ENCODE assay signal across 10 mouse cellular contexts in genomic region chr16:96091515-96092504, GRCm38 (mm10). TPM values are rescaled to one million over a fixed set of nuclear protein-coding genes. Genes with fewer than 3 reads are reported as not detected.
DNase-seq lines count a peak whose midpoint lies in the region; ATAC-seq and TF ChIP-seq lines count a peak whose summit lies in the region.
"Had no signal": no experiment of that assay in that cellular context is flagged by ENCODE, and none has a peak within 500 bp of the region (broad histone marks: within the 10 kb centered on the region; RNA-seq: fewer than 3 reads in every experiment).

No protein-coding gene starts in this region.

- no peaks in the 10 kb centered on the region for H3K9me3 ChIP-seq in limb, embryonic 13.5 days
- H3K9me3 ChIP-seq in limb, embryonic 10.5 days (replicated peaks) = no peaks in the 10 kb centered on the region

- no peaks in the 10 kb centered on the region for H3K4me1 ChIP-seq in limb, embryonic 13.5 days
- peaks cover 7% of the 10 kb centered on the region for H3K4me1 ChIP-seq in limb, embryonic 10.5 days
- peaks cover 1% of the 10 kb centered on the region; the same call in 1 of the 2 replicates for H3K4me1 ChIP-seq in heart, adult 2 months (ENCODE audit: control insufficient read depth, insufficient read depth, low read length)
- H3K4me1 ChIP-seq in thymus, adult 2 months (replicated peaks; ENCODE audit: control insufficient read depth, insufficient read depth, low read length) = peaks cover 18% of the 10 kb centered on the region

- H3K9ac ChIP-seq in limb, embryonic 13.5 days = peak overlapping the region; percentile 19; the same call in 1 of the 2 replicates
- no peak overlapping the region for H3K9ac ChIP-seq in heart, adult 2 months (ENCODE audit: low read depth, low read length)

- no peak overlapping the region for H3K27ac ChIP-seq in limb, embryonic 13.5 days
- no peak overlapping the region for H3K27ac ChIP-seq in limb, embryonic 10.5 days
- no peak overlapping the region for H3K27ac ChIP-seq in heart, adult 2 months
- H3K27ac ChIP-seq in thymus, adult 2 months (ENCODE audit: control insufficient read depth, insufficient read depth, low read length) = no peak overlapping the region

- intact Hi-C loops in heart, adult 2 months (cut with DNase I) = no loop called here

- no peak for TF ChIP-seq EP300 in heart, adult 2 months (IDR thresholded peaks at IDR 0.05; ENCODE audit: insufficient read depth, low read depth, low read length)

- 0 out of 2 replicates have a peak, but pooled peaks have one; percentile 10 for TF ChIP-seq CTCF in heart, adult 2 months (IDR thresholded peaks at IDR 0.05)
- no peak for TF ChIP-seq CTCF in thymus, adult 2 months (IDR thresholded peaks at IDR 0.05; ENCODE audit: borderline replicate concordance, control insufficient read depth, extremely low read depth, insufficient read depth, low read length, poor library complexity)

- H3K4me2 ChIP-seq in limb, embryonic 13.5 days (replicated peaks) = no peak overlapping the region
- H3K4me2 ChIP-seq: midbrain, embryonic 11.5 days had no signal

- no peak for ATAC-seq in limb, embryonic 13.5 days (ENCODE audit: low FRiP score, low read depth)
- no peak for ATAC-seq in erythroblast, adult 5-6 weeks (replicated peaks; ENCODE audit: low FRiP score, poor library complexity, severe bottlenecking)

- H3K27me3 ChIP-seq in limb, embryonic 13.5 days = no peaks in the 10 kb centered on the region
- no peaks in the 10 kb centered on the region for H3K27me3 ChIP-seq in limb, embryonic 10.5 days (ENCODE audit: low read depth, poor library complexity, severe bottlenecking)
- no peaks in the 10 kb centered on the region for H3K27me3 ChIP-seq in heart, adult 2 months (ENCODE audit: control insufficient read depth, insufficient read depth, low read length)
- H3K27me3 ChIP-seq in thymus, adult 2 months (ENCODE audit: control insufficient read depth, insufficient read depth, low read length) = no peaks in the 10 kb centered on the region

- 64% methylated on average over 9 of the region's 9 CpGs for WGBS in limb, embryonic 13.5 days
- WGBS in limb, embryonic 10.5 days = 70% methylated on average over 9 of the region's 9 CpGs
- WGBS in heart, adult 2 months = 35% methylated on average over 9 of the region's 9 CpGs
- WGBS in thymus, adult 2 months = 89% methylated on average over 9 of the region's 9 CpGs

- peak; percentile 42 to 58 for DNase-seq in adrenal gland, adult (ENCODE audit: inconsistent age in 2 of 2, low spot score in 1 of 2)
- no peak for DNase-seq in adrenal gland, postnatal 4 days (ENCODE audit: low spot score in 2 of 2)
- DNase-seq in limb, embryonic 10.5 days (ENCODE audit: low spot score) = no peak
- no peak for DNase-seq in heart, adult 2 months
- peak; percentile 46 for DNase-seq in lung, postnatal 14 days
- DNase-seq in thymus, adult 2 months = no peak
- DNase-seq: kidney, adult 18-20 months had no signal

- H3K4me3 ChIP-seq in limb, embryonic 13.5 days = no peak overlapping the region
- H3K4me3 ChIP-seq in limb, embryonic 10.5 days = no peak overlapping the region
- no peak overlapping the region for H3K4me3 ChIP-seq in heart, adult 2 months
- no peak overlapping the region for H3K4me3 ChIP-seq in thymus, adult 2 months (ENCODE audit: control insufficient read depth, insufficient read depth, low read length)

- no peak for TF ChIP-seq POLR2A in heart, adult 2 months (IDR thresholded peaks at IDR 0.05; ENCODE audit: insufficient read depth, low read depth, low read length)
- no peak for TF ChIP-seq POLR2A in thymus, adult 2 months (IDR thresholded peaks at IDR 0.05; ENCODE audit: control insufficient read depth, extremely low read depth, insufficient read depth, low read length, poor library complexity)

- no peaks in the 10 kb centered on the region for H3K79me2 ChIP-seq in heart, adult 2 months (replicated peaks; ENCODE audit: control insufficient read depth, insufficient read depth, low read length)

- H3K36me3 ChIP-seq in limb, embryonic 13.5 days = no peaks in the 10 kb centered on the region
- H3K36me3 ChIP-seq in limb, embryonic 10.5 days = no peaks in the 10 kb centered on the region
- H3K36me3 ChIP-seq in heart, adult 2 months (ENCODE audit: control insufficient read depth, insufficient read depth, low read length) = no peaks in the 10 kb centered on the region
- no peaks in the 10 kb centered on the region for H3K36me3 ChIP-seq in thymus, adult 2 months (ENCODE audit: control insufficient read depth, insufficient read depth, low read length)

RNA-seq across cellular contexts. Expression of gene Brwd1, which starts 9.5 kb away (rescaled TPM):
- 100 to 1,000 TPM in 1 of 2 experiments, 10 to 100 TPM in 1; 83.2 to 103 TPM for total RNA-seq in adrenal gland, postnatal 4 days (2021)
- 109 TPM in 2 replicates for polyA plus RNA-seq in limb, embryonic 13.5 days (2015; fragmentation: Nextera tagmentation; extraction: Ambion mirVana)
- polyA plus RNA-seq in limb, embryonic 10.5 days (2016; fragmentation: Nextera tagmentation; extraction: Ambion mirVana) = 123 and 146 TPM in 2 replicates
- total RNA-seq in heart, adult 2 months (2021) = 10 to 100 TPM; 65.5 to 88.7 TPM
- polyA plus RNA-seq in heart, adult 2 months (2012; rRNA removed) = 24.4 and 43.8 TPM in 2 replicates
- 48.5 and 62.1 TPM in 2 replicates for polyA plus RNA-seq in thymus, adult 2 months (2012; rRNA removed)
- total RNA-seq in erythroblast, adult 5-6 weeks (2015; ENCODE audit: low replicate concordance) = 10.4 and 10.6 TPM in 2 replicates
- total RNA-seq in erythroblast, adult 5-6 weeks (2017; ENCODE audit: low replicate concordance) = 9.3 and 11.8 TPM in 2 replicates

RNA-seq across cellular contexts. Expression of gene Hmgn1, which starts 35.7 kb away (rescaled TPM):
- 100 to 1,000 TPM; 270 to 285 TPM for total RNA-seq in adrenal gland, postnatal 4 days (2021)
- polyA plus RNA-seq in limb, embryonic 13.5 days (2015; fragmentation: Nextera tagmentation; extraction: Ambion mirVana) = 756 and 813 TPM in 2 replicates
- polyA plus RNA-seq in limb, embryonic 10.5 days (2016; fragmentation: Nextera tagmentation; extraction: Ambion mirVana) = 979 and 1,015 TPM in 2 replicates
- total RNA-seq in heart, adult 2 months (2021) = 10 to 100 TPM; 47.9 to 53.1 TPM
- polyA plus RNA-seq in heart, adult 2 months (2012; rRNA removed) = 14.6 and 27.9 TPM in 2 replicates
- 28.5 and 31.4 TPM in 2 replicates for polyA plus RNA-seq in thymus, adult 2 months (2012; rRNA removed)
- total RNA-seq in erythroblast, adult 5-6 weeks (2015; ENCODE audit: low replicate concordance) = 27.8 and 30.0 TPM in 2 replicates
- 14.2 and 15.1 TPM in 2 replicates for total RNA-seq in erythroblast, adult 5-6 weeks (2017; ENCODE audit: low replicate concordance)

RNA-seq across cellular contexts. Expression of gene Wrb, which starts 53.4 kb away (rescaled TPM):
- total RNA-seq in adrenal gland, postnatal 4 days (2021) = 10 to 100 TPM; 31.5 to 31.9 TPM
- polyA plus RNA-seq in limb, embryonic 13.5 days (2015; fragmentation: Nextera tagmentation; extraction: Ambion mirVana) = 64.3 and 65.8 TPM in 2 replicates
- polyA plus RNA-seq in limb, embryonic 10.5 days (2016; fragmentation: Nextera tagmentation; extraction: Ambion mirVana) = 78.2 and 79.6 TPM in 2 replicates
- 10 to 100 TPM; 16.1 to 18.9 TPM for total RNA-seq in heart, adult 2 months (2021)
- 32.6 and 32.7 TPM in 2 replicates for polyA plus RNA-seq in heart, adult 2 months (2012; rRNA removed)
- polyA plus RNA-seq in thymus, adult 2 months (2012; rRNA removed) = 38.3 and 44.6 TPM in 2 replicates
- 0.77 and 2.5 TPM in 2 replicates for total RNA-seq in erythroblast, adult 5-6 weeks (2015; ENCODE audit: low replicate concordance)
- 0.98 and 3.0 TPM in 2 replicates for total RNA-seq in erythroblast, adult 5-6 weeks (2017; ENCODE audit: low replicate concordance)

Comparison
In these comparisons a context has a peak if more than half of its experiments do, and no peak if none do; other contexts are left out.
1. DNase-seq: peak in adrenal gland, adult (2 of 2) and lung, postnatal 14 days (single experiment); none in adrenal gland, postnatal 4 days (0 of 2), limb, embryonic 10.5 days (single experiment), heart, adult 2 months (0 of 2) and thymus, adult 2 months (single experiment).
2. RNA of gene Hmgn1, which starts 35.7 kb away (polyA plus RNA-seq): 979 to 1,015 TPM in limb, embryonic 10.5 days and 756 to 813 TPM in limb, embryonic 13.5 days; 28.5 to 31.4 TPM in thymus, adult 2 months and 14.6 to 27.9 TPM in heart, adult 2 months; every median in the first group is over 10 times any median in the second.